8 mouse cellular contexts compared by ENCODE assay signal in the genomic region with DNA sequence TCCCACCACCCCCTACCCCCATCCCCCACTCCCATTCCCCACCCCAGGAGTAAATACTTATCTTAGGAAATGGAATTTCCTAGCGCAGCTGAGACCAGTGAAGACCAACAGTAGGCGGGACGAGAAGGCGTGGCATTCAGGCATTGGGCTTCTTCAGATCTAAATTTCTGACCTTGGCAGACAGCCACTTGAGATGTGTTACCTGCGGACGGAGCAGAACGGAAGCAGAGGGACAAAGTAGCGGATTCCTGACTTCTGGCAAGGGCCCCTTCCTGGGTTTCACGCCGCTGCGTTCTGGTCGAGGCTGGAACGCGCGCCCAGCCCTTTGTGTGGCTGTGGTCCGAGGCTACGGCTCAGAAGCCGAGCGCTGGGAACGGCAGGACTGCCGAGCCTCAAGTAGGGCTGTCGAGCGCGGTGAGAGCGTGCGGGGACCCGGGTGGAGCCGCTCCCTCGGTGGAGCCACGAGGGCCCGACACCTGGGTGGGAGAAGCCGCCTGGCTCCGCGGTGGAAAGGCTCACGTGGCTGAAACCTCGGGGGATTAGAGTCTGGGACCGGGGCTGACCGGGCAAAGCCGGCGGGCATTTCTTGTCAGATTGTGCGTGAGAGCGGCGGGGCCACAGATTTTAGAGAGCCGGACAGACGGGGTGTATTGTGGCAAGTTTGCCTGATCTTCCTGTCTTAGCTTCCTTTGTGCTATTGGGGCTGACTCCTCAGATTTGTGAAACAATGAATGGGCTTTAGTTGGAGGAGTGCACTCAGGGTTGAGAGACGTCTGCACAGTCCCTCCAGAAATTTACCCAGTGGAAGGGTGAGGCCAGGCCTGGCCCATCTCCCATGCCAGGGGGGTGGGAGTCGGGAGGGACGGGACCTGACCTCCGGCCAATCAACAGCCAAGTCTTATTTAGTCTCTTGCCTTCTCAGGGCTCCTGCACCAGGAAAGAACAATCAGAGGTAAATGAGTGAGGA. TPM values are rescaled to one million over a fixed set of nuclear protein-coding genes. Genes with fewer than 3 reads are reported as not detected.
A peak's percentile ranks its signal among the peaks of the same experiment; 100 is the strongest.
DNase-seq lines count a peak whose midpoint lies in the region; ATAC-seq and TF ChIP-seq lines count a peak whose summit lies in the region.

No protein-coding gene starts in this region.

- in situ Hi-C loops in ES-E14 (cut with MboI; ENCODE audit: low sequenced_read_pairs in 2 of 2, unreplicated experiment in 2 of 2): no loop called here

- no peak for TF ChIP-seq CTCF in kidney, postnatal 0 days (IDR thresholded peaks at IDR 0.05; ENCODE audit: low read depth)

- DNase-seq in ES-E14 (ENCODE audit: low read depth, low spot score): peak; percentile 95
- peak; percentile 46 for DNase-seq in adrenal gland, postnatal 10 days
- peak; percentile 91 for DNase-seq in embryonic facial prominence, embryonic 11.5 days (ENCODE audit: low spot score)
- DNase-seq in kidney, postnatal 0 days (ENCODE audit: low spot score): peak; percentile 92
- peak; percentile 73 for DNase-seq in lung, postnatal 14 days
- peak; percentile 25 for DNase-seq in retina, postnatal 7 days (ENCODE audit: low read depth, low spot score)
- DNase-seq in thymus, postnatal 14 days: no peak

- no peaks in the 10 kb centered on the region for H3K9me3 ChIP-seq in ES-E14 (ENCODE audit: control insufficient read depth, insufficient read depth, low read depth, low read length)
- no peaks in the 10 kb centered on the region for H3K9me3 ChIP-seq in embryonic facial prominence, embryonic 11.5 days (replicated peaks; ENCODE audit: control insufficient read depth, low read length)
- no peaks in the 10 kb centered on the region for H3K9me3 ChIP-seq in heart, embryonic 15.5 days (replicated peaks)
- no peaks in the 10 kb centered on the region for H3K9me3 ChIP-seq in kidney, postnatal 0 days (replicated peaks; ENCODE audit: low read length)

- peaks cover 32% of the 10 kb centered on the region for H3K36me3 ChIP-seq in ES-E14 (ENCODE audit: control insufficient read depth, insufficient read depth, low read length, poor library complexity, severe bottlenecking)
- no peaks in the 10 kb centered on the region for H3K36me3 ChIP-seq in embryonic facial prominence, embryonic 11.5 days (replicated peaks; ENCODE audit: control insufficient read depth, insufficient read depth, low read depth, low read length)
- peaks cover 2% of the 10 kb centered on the region; the same call in 1 of the 2 replicates for H3K36me3 ChIP-seq in heart, embryonic 15.5 days
- no peaks in the 10 kb centered on the region; the same call in 1 of the 2 replicates for H3K36me3 ChIP-seq in kidney, postnatal 0 days (ENCODE audit: insufficient read depth, low read length)

- H3K4me1 ChIP-seq in ES-E14 (ENCODE audit: control insufficient read depth in 2 of 2, insufficient read depth in 2 of 2, low read length in 2 of 2, poor library complexity in 1 of 2): peaks cover 6 to 10% of the 10 kb centered on the region in 2 experiments; a peak in 3 of 4 replicates
- no peaks in the 10 kb centered on the region for H3K4me1 ChIP-seq in embryonic facial prominence, embryonic 11.5 days (ENCODE audit: control insufficient read depth, insufficient read depth, low read length)
- 0 out of 2 replicates have a peak, but pooled peaks cover 5% of the 10 kb centered on the region for H3K4me1 ChIP-seq in heart, embryonic 15.5 days (replicated peaks)
- H3K4me1 ChIP-seq in kidney, postnatal 0 days (replicated peaks; ENCODE audit: insufficient read depth, low read length): no peaks in the 10 kb centered on the region

- under 1% methylated on average over 49 of the region's 49 CpGs for WGBS in embryonic facial prominence, embryonic 11.5 days
- under 1% methylated on average over 49 of the region's 49 CpGs for WGBS in heart, embryonic 15.5 days
- WGBS in kidney, postnatal 0 days: under 1% methylated on average over 49 of the region's 49 CpGs

- peak; percentile 88 for ATAC-seq in embryonic facial prominence, embryonic 11.5 days (replicated peaks; ENCODE audit: insufficient number of reproducible peaks, low FRiP score, low TSS enrichment, low read depth)
- peak; percentile 79 for ATAC-seq in heart, embryonic 15.5 days (replicated peaks; ENCODE audit: insufficient number of reproducible peaks, insufficient read depth, low FRiP score, low read depth)
- peak; percentile 79 for ATAC-seq in kidney, postnatal 0 days (replicated peaks; ENCODE audit: low FRiP score, low read depth)

- peak overlapping the region; percentile 45 for H3K4me2 ChIP-seq in embryonic facial prominence, embryonic 11.5 days (ENCODE audit: low read depth, low read length)
- H3K4me2 ChIP-seq in heart, embryonic 15.5 days: peak overlapping the region; percentile 95
- peak overlapping the region; percentile 70 for H3K4me2 ChIP-seq in kidney, postnatal 0 days (ENCODE audit: low read length)

- peak overlapping the region; percentile 86 for H3K9ac ChIP-seq in ES-E14 (ENCODE audit: insufficient read depth, low read depth, low read length, poor library complexity, severe bottlenecking)
- H3K9ac ChIP-seq in embryonic facial prominence, embryonic 11.5 days (replicated peaks; ENCODE audit: low read length): peak overlapping the region; percentile 96
- peak overlapping the region; percentile 86 for H3K9ac ChIP-seq in heart, embryonic 15.5 days
- peak overlapping the region; percentile 64 for H3K9ac ChIP-seq in kidney, postnatal 0 days (ENCODE audit: low read depth, low read length)

- no peaks in the 10 kb centered on the region for H3K27me3 ChIP-seq in embryonic facial prominence, embryonic 11.5 days (ENCODE audit: control insufficient read depth, insufficient read depth, low read length)
- H3K27me3 ChIP-seq in heart, embryonic 15.5 days: no peaks in the 10 kb centered on the region
- no peaks in the 10 kb centered on the region for H3K27me3 ChIP-seq in kidney, postnatal 0 days (ENCODE audit: insufficient read depth, low read length)

- H3K27ac ChIP-seq in ES-E14 (ENCODE audit: insufficient read depth, low read depth, low read length, poor library complexity, severe bottlenecking): peak overlapping the region; percentile 88
- H3K27ac ChIP-seq in embryonic facial prominence, embryonic 11.5 days (replicated peaks; ENCODE audit: low read depth, low read length): peak overlapping the region; percentile 86
- peak overlapping the region; percentile 86 for H3K27ac ChIP-seq in heart, embryonic 15.5 days
- H3K27ac ChIP-seq in kidney, postnatal 0 days: peak overlapping the region; percentile 84

- H3K4me3 ChIP-seq in ES-E14 (ENCODE audit: insufficient read depth in 1 of 2, low read depth in 1 of 2, low read length in 2 of 2, poor library complexity in 1 of 2, severe bottlenecking in 1 of 2): peak overlapping the region; percentile 67 to 79
- H3K4me3 ChIP-seq in embryonic facial prominence, embryonic 11.5 days (ENCODE audit: low read depth, low read length): peak overlapping the region; percentile 75
- peak overlapping the region; percentile 71 for H3K4me3 ChIP-seq in heart, embryonic 15.5 days
- peak overlapping the region; percentile 56 for H3K4me3 ChIP-seq in kidney, postnatal 0 days (replicated peaks; ENCODE audit: low read depth, low read length)

TF ChIP-seq in ES-E14, 5 proteins besides CTCF, POLR2A, EP300 and RAD21:
- TF ChIP-seq ZC3H11A (IDR thresholded peaks at IDR 0.05; ENCODE audit: borderline replicate concordance, low read depth, low read length) (no peak), ZNF384 (IDR thresholded peaks at IDR 0.05; ENCODE audit: low read depth, low read length) (no peak), CHD2 (IDR thresholded peaks at IDR 0.05; ENCODE audit: low read depth, low read length) (no peak), HCFC1 (IDR thresholded peaks at IDR 0.05; ENCODE audit: borderline replicate concordance, insufficient read depth, low read length) (peak; percentile 21; the same call in 1 of the 2 replicates)

RNA-seq across cellular contexts. Expression of gene Zfp57, which starts 1.7 kb away (rescaled TPM):
- total RNA-seq in ES-E14 (2012; rRNA removed): 360 and 437 TPM in 2 replicates
- 1 to 10 TPM; 4.0 to 7.7 TPM for total RNA-seq in adrenal gland, postnatal 10 days (2021)
- polyA plus RNA-seq in embryonic facial prominence, embryonic 11.5 days (2014; fragmentation: Nextera tagmentation; extraction: Ambion mirVana): 102 and 110 TPM in 2 replicates
- polyA plus RNA-seq in heart, embryonic 15.5 days (2015; fragmentation: Nextera tagmentation; extraction: Ambion mirVana): 32.4 and 40.4 TPM in 2 replicates
- 28.2 and 32.6 TPM in 2 replicates for polyA plus RNA-seq in kidney, postnatal 0 days (2015; fragmentation: Nextera tagmentation; extraction: Ambion mirVana)

RNA-seq across cellular contexts. Expression of gene H2-M5, which starts 13.3 kb away (rescaled TPM):
- total RNA-seq in ES-E14 (2012; rRNA removed): 49.4 and 55.4 TPM in 2 replicates
- not detected for total RNA-seq in adrenal gland, postnatal 10 days (2021)
- polyA plus RNA-seq in embryonic facial prominence, embryonic 11.5 days (2014; fragmentation: Nextera tagmentation; extraction: Ambion mirVana): 0.39 and 0.45 TPM in 2 replicates
- polyA plus RNA-seq in heart, embryonic 15.5 days (2015; fragmentation: Nextera tagmentation; extraction: Ambion mirVana): 0.34 and 0.49 TPM in 2 replicates
- polyA plus RNA-seq in kidney, postnatal 0 days (2015; fragmentation: Nextera tagmentation; extraction: Ambion mirVana): 0.05 and 0.08 TPM in 2 replicates

RNA-seq across cellular contexts. Expression of gene Mog, which starts 20.6 kb away (rescaled TPM):
- total RNA-seq in ES-E14 (2012; rRNA removed): 0.62 and 0.85 TPM in 2 replicates
- total RNA-seq in adrenal gland, postnatal 10 days (2021): not detected
- 0.20 TPM in 1 of 2 replicates, not detected in the other for polyA plus RNA-seq in embryonic facial prominence, embryonic 11.5 days (2014; fragmentation: Nextera tagmentation; extraction: Ambion mirVana)
- 0.13 TPM in 1 of 2 replicates, not detected in the other for polyA plus RNA-seq in heart, embryonic 15.5 days (2015; fragmentation: Nextera tagmentation; extraction: Ambion mirVana)
- not detected in 2 replicates for polyA plus RNA-seq in kidney, postnatal 0 days (2015; fragmentation: Nextera tagmentation; extraction: Ambion mirVana)

RNA-seq across cellular contexts. Expression of gene 2410137M14Rik, which starts 21.6 kb away (rescaled TPM):
- total RNA-seq in ES-E14 (2012; rRNA removed): 14.8 and 16.9 TPM in 2 replicates
- not detected for total RNA-seq in adrenal gland, postnatal 10 days (2021)
- not detected in 2 replicates for polyA plus RNA-seq in embryonic facial prominence, embryonic 11.5 days (2014; fragmentation: Nextera tagmentation; extraction: Ambion mirVana)
- polyA plus RNA-seq in heart, embryonic 15.5 days (2015; fragmentation: Nextera tagmentation; extraction: Ambion mirVana): not detected in 2 replicates
- polyA plus RNA-seq in kidney, postnatal 0 days (2015; fragmentation: Nextera tagmentation; extraction: Ambion mirVana): not detected in 2 replicates

RNA-seq across cellular contexts. Expression of gene Gabbr1, which starts 43.1 kb away (rescaled TPM):
- 60.9 and 106 TPM in 2 replicates for total RNA-seq in ES-E14 (2012; rRNA removed)
- 10 to 100 TPM; 22.1 to 40.3 TPM for total RNA-seq in adrenal gland, postnatal 10 days (2021)
- 6.1 and 8.9 TPM in 2 replicates for polyA plus RNA-seq in embryonic facial prominence, embryonic 11.5 days (2014; fragmentation: Nextera tagmentation; extraction: Ambion mirVana)
- polyA plus RNA-seq in heart, embryonic 15.5 days (2015; fragmentation: Nextera tagmentation; extraction: Ambion mirVana): 4.6 and 5.6 TPM in 2 replicates
- polyA plus RNA-seq in kidney, postnatal 0 days (2015; fragmentation: Nextera tagmentation; extraction: Ambion mirVana): 5.2 and 6.1 TPM in 2 replicates

Comparison
In these comparisons a context has a peak if more than half of its experiments do, and no peak if none do; other contexts are left out.
1. H3K4me2 ChIP-seq: peak in every context shown above with its lines; median percentile 95 in heart, embryonic 15.5 days; 70 in kidney, postnatal 0 days; 45 in embryonic facial prominence, embryonic 11.5 days.